Mouse (Mus musculus) MEL (cell line): ENCODE data around the gene Kptn. TPM values are rescaled to one million over a fixed set of nuclear protein-coding genes. Genes with fewer than 3 reads are reported as not detected.

Source experiments
- DNase-seq: peaks from one replicate; pipeline ENCODE4 v3.0.0; 2011; ENCODE audit warnings: low read depth, low spot score
- H3K27ac ChIP-seq: 2 replicates; pipeline ENCODE4 v1.5.1; 2012; ENCODE audit warnings: low read depth, mild to moderate bottlenecking, control low read depth, low read length, moderate library complexity; ENCODE audit not compliant: control insufficient read depth
- H3K27me3 ChIP-seq, 2 experiments: fragments of 150-350 bp in 1 of 2; sonication (generic) in 1 of 2; 2 replicates each; pipeline ENCODE4 v1.6.1; 2012; ENCODE audit warnings: low read length in 2 of 2, mild to moderate bottlenecking in 2 of 2, improper control_type of control experiment in 1 of 2, moderate library complexity in 1 of 2; ENCODE audit not compliant: insufficient read depth in 2 of 2, control insufficient read depth in 1 of 2
- H3K36me3 ChIP-seq, 2 experiments: 2 replicates each; pipeline ENCODE4 v1.6.1; 2012 to 2014; ENCODE audit warnings: low read length in 2 of 2, improper control_type of control experiment in 1 of 2, inconsistent platforms in 1 of 2, mild to moderate bottlenecking in 1 of 2; ENCODE audit not compliant: insufficient read depth in 2 of 2, control insufficient read depth in 1 of 2
- H3K4me1 ChIP-seq, 2 experiments: fragments of 150-350 bp in 1 of 2; sonication (generic) in 1 of 2; 2 replicates each; pipeline ENCODE4 v1.6.1; 2012; ENCODE audit warnings: low read length in 2 of 2, improper control_type of control experiment in 1 of 2, mild to moderate bottlenecking in 1 of 2; ENCODE audit not compliant: insufficient read depth in 2 of 2, control insufficient read depth in 1 of 2
- H3K4me3 ChIP-seq, 2 experiments: fragments of 150-350 bp in 1 of 2; sonication (generic) in 1 of 2; 2 replicates each; pipeline ENCODE4 v1.5.1; 2012; ENCODE audit warnings: low read depth in 2 of 2, low read length in 2 of 2, mild to moderate bottlenecking in 2 of 2, moderate library complexity in 2 of 2, control low read depth in 1 of 2, improper control_type of control experiment in 1 of 2; ENCODE audit not compliant: control insufficient read depth in 1 of 2, insufficient read depth in 1 of 2
- H3K79me2 ChIP-seq: 2 replicates; pipeline ENCODE4 v1.6.1; 2012; ENCODE audit warnings: mild to moderate bottlenecking, low read length, moderate library complexity; ENCODE audit not compliant: control insufficient read depth, poor library complexity, insufficient read depth
- H3K9ac ChIP-seq: 2 replicates; pipeline ENCODE4 v1.6.1; 2012; ENCODE audit warnings: low read depth, mild to moderate bottlenecking, control low read depth, low read length, moderate library complexity; ENCODE audit not compliant: control insufficient read depth, poor library complexity, severe bottlenecking
- H3K9me3 ChIP-seq: fragments of 150-350 bp; sonication (generic); replicated peaks from 2 replicates; pipeline ENCODE4 v1.6.1; 2012; ENCODE audit warnings: mild to moderate bottlenecking, low read length, improper control_type of control experiment, moderate library complexity; ENCODE audit not compliant: insufficient read depth
- BHLHE40 ChIP-seq: IDR thresholded peaks from 2 replicates; pipeline ENCODE4 v1.6.1; 2012; ENCODE audit warnings: low read depth, mild to moderate bottlenecking, inconsistent platforms, low read length, improper control_type of control experiment, borderline replicate concordance
- CHD1 ChIP-seq: IDR thresholded peaks from 2 replicates; pipeline ENCODE4 v1.6.1; 2012; ENCODE audit warnings: low read depth, mild to moderate bottlenecking, inconsistent platforms, low read length, improper control_type of control experiment
- EP300 ChIP-seq, 2 experiments: IDR thresholded peaks; 2 replicates each; pipeline ENCODE4 v1.6.1; 2011; ENCODE audit warnings: improper control_type of control experiment in 2 of 2, low read length in 2 of 2, low read depth in 1 of 2, mild to moderate bottlenecking in 1 of 2
- ETS1 ChIP-seq: IDR thresholded peaks from 2 replicates; pipeline ENCODE4 v1.6.1; 2012; ENCODE audit warnings: low read depth, mild to moderate bottlenecking, inconsistent platforms, low read length, improper control_type of control experiment, moderate library complexity
- GABPA ChIP-seq: IDR thresholded peaks from 2 replicates; pipeline ENCODE4 v1.6.1; 2012; ENCODE audit warnings: low read depth, mild to moderate bottlenecking, inconsistent platforms, low read length, improper control_type of control experiment, moderate library complexity
- GATA1 ChIP-seq: IDR thresholded peaks from 2 replicates; pipeline ENCODE4 v1.6.1; 2011; ENCODE audit warnings: low read depth, low read length, improper control_type of control experiment
- HCFC1 ChIP-seq: IDR thresholded peaks from 2 replicates; pipeline ENCODE4 v1.6.1; 2012; ENCODE audit warnings: low read depth, mild to moderate bottlenecking, inconsistent platforms, low read length, improper control_type of control experiment, moderate library complexity
- KAT2A ChIP-seq: conservative IDR thresholded peaks from 2 replicates; pipeline ENCODE4 v1.6.1; 2012; ENCODE audit warnings: low read depth, low read length, improper control_type of control experiment, inconsistent platforms
- MAFK ChIP-seq: IDR thresholded peaks from 2 replicates; pipeline ENCODE4 v1.6.1; 2011; ENCODE audit warnings: low read depth, mild to moderate bottlenecking, low read length, improper control_type of control experiment, borderline replicate concordance
- MAZ ChIP-seq: IDR thresholded peaks from 2 replicates; pipeline ENCODE4 v1.6.1; 2012; ENCODE audit warnings: low read depth, mild to moderate bottlenecking, inconsistent platforms, low read length, improper control_type of control experiment
- MEF2A ChIP-seq: IDR thresholded peaks from 2 replicates; pipeline ENCODE4 v1.6.1; 2014; ENCODE audit warnings: low read depth, mild to moderate bottlenecking, inconsistent platforms, low read length, improper control_type of control experiment; ENCODE audit not compliant: poor library complexity, insufficient replicate concordance, severe bottlenecking; ENCODE audit errors: extremely low read depth
- MXI1 ChIP-seq: IDR thresholded peaks from 2 replicates; pipeline ENCODE4 v1.6.1; 2011; ENCODE audit warnings: mild to moderate bottlenecking, low read depth, low read length, improper control_type of control experiment
- MYB ChIP-seq: IDR thresholded peaks from 2 replicates; pipeline ENCODE4 v1.6.1; 2011; ENCODE audit warnings: mild to moderate bottlenecking, low read depth, low read length, improper control_type of control experiment
- MYC ChIP-seq: IDR thresholded peaks from 2 replicates; pipeline ENCODE4 v1.6.1; 2011; ENCODE audit warnings: low read depth, mild to moderate bottlenecking, low read length, improper control_type of control experiment, moderate library complexity
- NELFE ChIP-seq: IDR thresholded peaks from 2 replicates; pipeline ENCODE4 v1.6.1; 2011; ENCODE audit warnings: low read depth, low read length, improper control_type of control experiment
- NRF1 ChIP-seq: IDR thresholded peaks from 2 replicates; pipeline ENCODE4 v1.6.1; 2014; ENCODE audit warnings: low read depth, mild to moderate bottlenecking, inconsistent platforms, low read length, improper control_type of control experiment, moderate library complexity; ENCODE audit not compliant: poor library complexity, insufficient read depth, severe bottlenecking
- POLR2AphosphoS2 ChIP-seq: IDR thresholded peaks from 2 replicates; pipeline ENCODE4 v1.6.1; 2011; ENCODE audit warnings: low read length, improper control_type of control experiment
- RAD21 ChIP-seq: IDR thresholded peaks from 2 replicates; pipeline ENCODE4 v1.6.1; 2011; ENCODE audit warnings: mild to moderate bottlenecking, low read depth, low read length, improper control_type of control experiment
- RCOR1 ChIP-seq: IDR thresholded peaks from 2 replicates; pipeline ENCODE4 v1.6.1; 2012; ENCODE audit warnings: low read depth, mild to moderate bottlenecking, inconsistent platforms, low read length, improper control_type of control experiment
- SIN3A ChIP-seq: IDR thresholded peaks from 2 replicates; pipeline ENCODE4 v1.6.1; 2012; ENCODE audit warnings: low read length, improper control_type of control experiment, inconsistent platforms
- TAL1 ChIP-seq: IDR thresholded peaks from 2 replicates; pipeline ENCODE4 v1.6.1; 2012; ENCODE audit warnings: mild to moderate bottlenecking, inconsistent platforms, low read length, moderate library complexity, mixed read lengths
- TBP ChIP-seq: IDR thresholded peaks from 2 replicates; pipeline ENCODE4 v1.8.0; 2011; ENCODE audit warnings: low read depth, low read length, improper control_type of control experiment
- TCF12 ChIP-seq: IDR thresholded peaks from 2 replicates; pipeline ENCODE4 v1.6.1; 2014; ENCODE audit warnings: low read depth, mild to moderate bottlenecking, inconsistent platforms, low read length, improper control_type of control experiment, moderate library complexity
- UBTF ChIP-seq: IDR thresholded peaks from 2 replicates; pipeline ENCODE4 v1.6.1; 2012; ENCODE audit warnings: low read depth, mild to moderate bottlenecking, inconsistent platforms, low read length, improper control_type of control experiment, moderate library complexity, borderline replicate concordance; ENCODE audit not compliant: insufficient read depth
- USF1 ChIP-seq: IDR thresholded peaks from 2 replicates; pipeline ENCODE4 v1.6.1; 2014; ENCODE audit warnings: low read depth, mild to moderate bottlenecking, inconsistent platforms, low read length, improper control_type of control experiment, moderate library complexity
- ZKSCAN1 ChIP-seq: IDR thresholded peaks from 2 replicates; pipeline ENCODE4 v1.6.1; 2012; ENCODE audit warnings: low read depth, mild to moderate bottlenecking, inconsistent platforms, low read length, improper control_type of control experiment, moderate library complexity
- ZNF384 ChIP-seq: IDR thresholded peaks from 2 replicates; pipeline ENCODE4 v1.6.1; 2012; ENCODE audit warnings: low read depth, mild to moderate bottlenecking, inconsistent platforms, low read length, improper control_type of control experiment
- polyA plus RNA-seq, 2 experiments: library from polyadenylated mRNA; stranded (reverse) in 1 of 2; unstranded in 1 of 2; fragments of >175 nt in 1 of 2; fragments of >200 nt in 1 of 2; gene quantifications; 2 replicates each; pipeline versions ENCODE4 v1.2.1 to v1.2.4; 2012; ENCODE audit warnings: low replicate concordance in 2 of 2, low read depth in 1 of 2; ENCODE audit not compliant: insufficient read length in 2 of 2, insufficient read depth in 1 of 2, missing spikeins in 1 of 2
- total RNA-seq: library from RNA; depleted of rRNA; stranded (reverse); fragments of 300-350 nt; gene quantifications from 2 replicates; pipeline ENCODE4 v1.2.3, GENCODE M21; 2012

The Kptn gene
- total and polyA plus RNA-seq, 3 experiments = 17.8 to 19.6 TPM; not detected in 1

DNA sequence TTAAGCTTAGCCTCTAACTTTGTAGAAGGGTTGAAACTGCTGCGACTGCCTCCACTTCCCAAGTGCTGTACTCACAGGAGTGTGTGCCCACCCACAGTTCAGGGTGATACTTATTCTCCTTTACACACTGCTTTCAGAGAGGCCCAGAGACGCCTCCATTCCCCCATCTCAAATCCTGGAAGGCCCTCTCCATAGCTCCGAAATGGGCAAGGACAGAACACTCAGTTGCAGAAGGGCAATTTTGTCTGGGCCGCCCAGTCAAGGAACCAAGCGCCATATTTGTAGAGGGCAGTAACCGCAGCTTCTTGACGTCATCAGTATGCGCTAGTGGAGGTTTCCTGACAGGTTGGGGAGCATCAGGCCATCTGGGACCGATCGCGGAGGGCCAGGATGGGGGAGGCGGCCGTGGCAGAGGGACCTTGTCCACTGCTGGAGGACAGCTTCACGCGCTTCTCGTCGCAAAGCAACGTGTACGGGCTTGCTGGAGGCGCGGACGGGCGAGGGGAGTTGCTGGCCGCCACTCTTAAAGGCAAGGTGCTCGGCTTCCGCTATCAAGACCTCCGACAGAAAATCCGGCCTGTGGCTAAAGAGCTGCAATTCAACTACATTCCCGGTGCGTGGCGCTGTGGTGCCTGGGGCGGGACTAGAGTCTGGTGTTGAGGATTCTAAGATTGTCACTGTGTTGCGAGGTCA lies at the start of gene Kptn (continued):
- TF ChIP-seq MXI1 (peak; percentile 65), ZNF384 (no peak), TBP (peak; percentile 46; the same call in 1 of the 2 replicates), MYC (0 out of 2 replicates have a peak, but pooled peaks have one; percentile 1)
- TF ChIP-seq, all 39 proteins: peak for 15

DNA sequence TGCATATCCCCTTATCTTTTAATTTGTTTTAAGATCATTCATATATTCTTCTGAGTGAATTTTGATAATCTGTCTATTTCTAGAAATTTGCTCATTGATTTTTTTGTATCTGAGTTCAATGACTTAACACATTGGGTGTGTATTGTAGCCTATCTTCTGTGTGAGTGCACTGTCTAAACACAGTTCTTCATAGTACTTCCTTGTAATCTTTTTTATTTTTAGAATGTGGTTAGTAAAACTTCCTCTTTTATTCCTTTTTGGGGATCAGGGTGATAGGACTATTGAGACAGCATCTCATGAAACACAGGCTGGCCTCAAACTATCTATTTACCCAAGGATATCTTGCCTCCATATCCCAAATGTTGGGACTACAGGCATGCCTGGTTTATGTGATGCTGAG lies 48.8 kb upstream of the Kptn start:
- Histone ChIP-seq H3K36me3 (peaks cover 0 to 14% of the 10 kb centered on the region in 2 experiments; a peak in 2 of 4 replicates), H3K4me1 (peaks cover 6 to 8% of the 10 kb centered on the region in 2 experiments; a peak in 3 of 4 replicates), H3K27me3 (peaks cover 3 to 14% of the 10 kb centered on the region in 2 experiments), H3K9ac (no peak overlapping the region), H3K9me3 (no peaks in the 10 kb centered on the region), H3K27ac (no peak overlapping the region), H3K4me3 (no peak overlapping the region), H3K79me2 (no peaks in the 10 kb centered on the region)
- TF ChIP-seq BHLHE40 (no peak), EP300 (IDR thresholded peaks at IDR 0.05; ENCODE audit: low read depth in 1 of 2, low read length in 2 of 2) (peak; percentile 50 to 64), RCOR1 (0 out of 2 replicates have a peak, but pooled peaks have one; percentile 60), SIN3A (peak; percentile 43; the same call in 1 of the 2 replicates), MAFK (peak; percentile 16; the same call in 1 of the 2 replicates), USF1 (no peak), MEF2A (peak; percentile 95), ETS1 (peak; percentile 67), GATA1 (peak; percentile 58)
- peak; percentile 55 for DNase-seq

DNA sequence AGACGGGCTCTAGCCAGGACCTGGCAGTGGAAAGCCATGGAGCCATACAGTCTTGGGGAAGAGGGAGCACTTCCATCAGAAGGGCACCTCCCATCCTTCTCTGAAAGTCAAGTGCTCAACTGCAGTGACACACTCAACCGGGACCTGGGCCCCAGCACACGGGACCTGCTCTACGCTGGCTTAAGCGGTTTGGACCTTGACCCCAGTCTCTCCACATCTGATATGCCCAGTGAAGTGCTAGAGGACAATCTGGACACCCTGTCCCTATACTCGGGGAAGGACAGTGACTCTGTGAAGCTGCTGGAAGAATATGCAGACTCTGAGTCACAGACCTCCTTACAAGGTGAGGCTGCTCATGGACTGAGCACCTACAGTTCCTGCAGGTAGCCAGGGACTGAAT lies 47.8 kb upstream of the Kptn start:
- no peak for DNase-seq
- no peak overlapping the region for H3K27ac ChIP-seq

More for the DNA sequence above, 47.8 kb upstream of the Kptn start:
- Histone ChIP-seq H3K36me3 (peaks cover 0 to 14% of the 10 kb centered on the region in 2 experiments; a peak in 2 of 4 replicates), H3K4me3 (no peak overlapping the region), H3K9me3 (no peaks in the 10 kb centered on the region), H3K27me3 (peaks cover 8 to 11% of the 10 kb centered on the region in 2 experiments), H3K9ac (no peak overlapping the region), H3K79me2 (no peaks in the 10 kb centered on the region), H3K4me1 (peaks cover 6 to 8% of the 10 kb centered on the region in 2 experiments; a peak in 3 of 4 replicates)
- TF ChIP-seq UBTF = no peak
- TF ChIP-seq HCFC1 = no peak
- TF ChIP-seq MAZ = no peak
- TF ChIP-seq GABPA = no peak
- TF ChIP-seq MYB = no peak
- TF ChIP-seq NRF1 = no peak
- TF ChIP-seq CHD1 = no peak
- no peak for TF ChIP-seq NELFE
- no peak for TF ChIP-seq EP300 (IDR thresholded peaks at IDR 0.05; ENCODE audit: low read depth in 1 of 2, low read length in 2 of 2)
- TF ChIP-seq MYC = no peak
- TF ChIP-seq RAD21 = no peak
- no peak for TF ChIP-seq SIN3A
- TF ChIP-seq POLR2AphosphoS2 = no peak
- no peak for TF ChIP-seq USF1
- TF ChIP-seq ZKSCAN1 = no peak
- TF ChIP-seq TBP = no peak
- no peak for TF ChIP-seq TCF12
- no peak for TF ChIP-seq TAL1
- TF ChIP-seq KAT2A = no peak
